Mouse (Mus musculus): ENCODE measurements around the gene Mterf2. TPM values are rescaled to one million over a fixed set of nuclear protein-coding genes. Genes with fewer than 3 reads are reported as not detected.

Gene Mterf2
- total RNA-seq, 1 experiment: 10.8 TPM

GRCm38 (mm10) chr10:85149226-85149625 lies 21.4 kb upstream of the Mterf2 start:
- H3K36me3 ChIP-seq (ENCODE audit: control insufficient read depth, insufficient read depth, low read length, poor library complexity, severe bottlenecking): peaks cover 9% of the 10 kb centered on the region
- H3K4me3 ChIP-seq (ENCODE audit: insufficient read depth in 1 of 2, low read depth in 1 of 2, low read length in 2 of 2, poor library complexity in 1 of 2, severe bottlenecking in 1 of 2): no peak overlapping the region
- no peak overlapping the region for H3K27ac ChIP-seq (ENCODE audit: insufficient read depth, low read depth, low read length, poor library complexity, severe bottlenecking)
- no peaks in the 10 kb centered on the region for H3K4me1 ChIP-seq (ENCODE audit: control insufficient read depth in 2 of 2, insufficient read depth in 2 of 2, low read length in 2 of 2, poor library complexity in 1 of 2)
- no peak overlapping the region for H3K9ac ChIP-seq (ENCODE audit: insufficient read depth, low read depth, low read length, poor library complexity, severe bottlenecking)
- DNase-seq (ENCODE audit: low read depth, low spot score): no peak
- TF ChIP-seq CHD2 (IDR thresholded peaks at IDR 0.05; ENCODE audit: low read depth, low read length) (no peak), MAFK (IDR thresholded peaks at IDR 0.05; ENCODE audit: insufficient read depth, low read depth, low read length) (no peak), HCFC1 (IDR thresholded peaks at IDR 0.05; ENCODE audit: borderline replicate concordance, insufficient read depth, low read length) (no peak), ZC3H11A (IDR thresholded peaks at IDR 0.05; ENCODE audit: borderline replicate concordance, low read depth, low read length) (no peak), ZNF384 (IDR thresholded peaks at IDR 0.05; ENCODE audit: low read depth, low read length) (no peak)
- in situ Hi-C loops (cut with MboI; ENCODE audit: low sequenced_read_pairs in 2 of 2, unreplicated experiment in 2 of 2): no loop called here
- H3K9me3 ChIP-seq (ENCODE audit: control insufficient read depth, insufficient read depth, low read depth, low read length): no peaks in the 10 kb centered on the region

- H3K9me3 ChIP-seq (ENCODE audit: control insufficient read depth, insufficient read depth, low read depth, low read length): no peaks in the 10 kb centered on the region
- H3K4me3 ChIP-seq (ENCODE audit: insufficient read depth in 1 of 2, low read depth in 1 of 2, low read length in 2 of 2, poor library complexity in 1 of 2, severe bottlenecking in 1 of 2): no peak overlapping the region
- no peak for DNase-seq (ENCODE audit: low read depth, low spot score)
- H3K4me1 ChIP-seq (ENCODE audit: control insufficient read depth in 2 of 2, insufficient read depth in 2 of 2, low read length in 2 of 2, poor library complexity in 1 of 2): no peaks in the 10 kb centered on the region
- in situ Hi-C loops (cut with MboI; ENCODE audit: low sequenced_read_pairs in 2 of 2, unreplicated experiment in 2 of 2): no loop called here
- no peak overlapping the region for H3K9ac ChIP-seq (ENCODE audit: insufficient read depth, low read depth, low read length, poor library complexity, severe bottlenecking)
- no peak for TF ChIP-seq CHD2 (IDR thresholded peaks at IDR 0.05; ENCODE audit: low read depth, low read length)
- no peak for TF ChIP-seq MAFK (IDR thresholded peaks at IDR 0.05; ENCODE audit: insufficient read depth, low read depth, low read length)
- no peak for TF ChIP-seq HCFC1 (IDR thresholded peaks at IDR 0.05; ENCODE audit: borderline replicate concordance, insufficient read depth, low read length)
- TF ChIP-seq ZC3H11A (IDR thresholded peaks at IDR 0.05; ENCODE audit: borderline replicate concordance, low read depth, low read length): no peak
- no peak for TF ChIP-seq ZNF384 (IDR thresholded peaks at IDR 0.05; ENCODE audit: low read depth, low read length)
- peaks cover 12% of the 10 kb centered on the region for H3K36me3 ChIP-seq (ENCODE audit: control insufficient read depth, insufficient read depth, low read length, poor library complexity, severe bottlenecking)
- H3K27ac ChIP-seq (ENCODE audit: insufficient read depth, low read depth, low read length, poor library complexity, severe bottlenecking): no peak overlapping the region
Measured at GRCm38 (mm10) chr10:85146282-85146681, 18.5 kb upstream of the Mterf2 start.

- no peaks in the 10 kb centered on the region for H3K9me3 ChIP-seq (ENCODE audit: control insufficient read depth, insufficient read depth, low read depth, low read length)
- no peak overlapping the region for H3K4me3 ChIP-seq (ENCODE audit: insufficient read depth in 1 of 2, low read depth in 1 of 2, low read length in 2 of 2, poor library complexity in 1 of 2, severe bottlenecking in 1 of 2)
- peaks cover 9% of the 10 kb centered on the region; the same call in 1 of the 2 replicates for H3K36me3 ChIP-seq (ENCODE audit: control insufficient read depth, insufficient read depth, low read length, poor library complexity, severe bottlenecking)
- no peak for DNase-seq (ENCODE audit: low read depth, low spot score)
- no peak overlapping the region for H3K27ac ChIP-seq (ENCODE audit: insufficient read depth, low read depth, low read length, poor library complexity, severe bottlenecking)
- no peak overlapping the region for H3K9ac ChIP-seq (ENCODE audit: insufficient read depth, low read depth, low read length, poor library complexity, severe bottlenecking)
- in situ Hi-C loops (cut with MboI; ENCODE audit: low sequenced_read_pairs in 2 of 2, unreplicated experiment in 2 of 2): no loop called here
- no peak for TF ChIP-seq ZC3H11A (IDR thresholded peaks at IDR 0.05; ENCODE audit: borderline replicate concordance, low read depth, low read length)
- no peak for TF ChIP-seq MAFK (IDR thresholded peaks at IDR 0.05; ENCODE audit: insufficient read depth, low read depth, low read length)
- TF ChIP-seq CHD2 (IDR thresholded peaks at IDR 0.05; ENCODE audit: low read depth, low read length): no peak
- TF ChIP-seq HCFC1 (IDR thresholded peaks at IDR 0.05; ENCODE audit: borderline replicate concordance, insufficient read depth, low read length): no peak
- H3K4me1 ChIP-seq (ENCODE audit: control insufficient read depth in 2 of 2, insufficient read depth in 2 of 2, low read length in 2 of 2, poor library complexity in 1 of 2): 0 out of 4 replicates have a peak, but pooled peaks cover 0 to 2% of the 10 kb centered on the region in 2 experiments
Measured at GRCm38 (mm10) chr10:85141465-85141864, 13.6 kb upstream of the Mterf2 start.

GRCm38 (mm10) chr10:85136573-85136972 lies 8.7 kb upstream of the Mterf2 start:
- H3K9ac ChIP-seq (ENCODE audit: insufficient read depth, low read depth, low read length, poor library complexity, severe bottlenecking): no peak overlapping the region
- H3K36me3 ChIP-seq (ENCODE audit: control insufficient read depth, insufficient read depth, low read length, poor library complexity, severe bottlenecking): peaks cover 8% of the 10 kb centered on the region; the same call in 1 of the 2 replicates
- in situ Hi-C loops (cut with MboI; ENCODE audit: low sequenced_read_pairs in 2 of 2, unreplicated experiment in 2 of 2): no loop called here
- H3K9me3 ChIP-seq (ENCODE audit: control insufficient read depth, insufficient read depth, low read depth, low read length): no peaks in the 10 kb centered on the region
- no peak overlapping the region for H3K27ac ChIP-seq (ENCODE audit: insufficient read depth, low read depth, low read length, poor library complexity, severe bottlenecking)
- H3K4me3 ChIP-seq (ENCODE audit: insufficient read depth in 1 of 2, low read depth in 1 of 2, low read length in 2 of 2, poor library complexity in 1 of 2, severe bottlenecking in 1 of 2): no peak overlapping the region
- 0 out of 4 replicates have a peak, but pooled peaks cover 0 to 2% of the 10 kb centered on the region in 2 experiments for H3K4me1 ChIP-seq (ENCODE audit: control insufficient read depth in 2 of 2, insufficient read depth in 2 of 2, low read length in 2 of 2, poor library complexity in 1 of 2)
- no peak for TF ChIP-seq ZNF384 (IDR thresholded peaks at IDR 0.05; ENCODE audit: low read depth, low read length)
- TF ChIP-seq CHD2 (IDR thresholded peaks at IDR 0.05; ENCODE audit: low read depth, low read length): no peak
- no peak for TF ChIP-seq MAFK (IDR thresholded peaks at IDR 0.05; ENCODE audit: insufficient read depth, low read depth, low read length)
- no peak for TF ChIP-seq HCFC1 (IDR thresholded peaks at IDR 0.05; ENCODE audit: borderline replicate concordance, insufficient read depth, low read length)
- TF ChIP-seq ZC3H11A (IDR thresholded peaks at IDR 0.05; ENCODE audit: borderline replicate concordance, low read depth, low read length): no peak
- no peak for DNase-seq (ENCODE audit: low read depth, low spot score)

- Histone ChIP-seq H3K9ac (ENCODE audit: insufficient read depth, low read depth, low read length, poor library complexity, severe bottlenecking) (no peak overlapping the region), H3K9me3 (ENCODE audit: control insufficient read depth, insufficient read depth, low read depth, low read length) (no peaks in the 10 kb centered on the region), H3K36me3 (ENCODE audit: control insufficient read depth, insufficient read depth, low read length, poor library complexity, severe bottlenecking) (peaks cover 4% of the 10 kb centered on the region; the same call in 1 of the 2 replicates), H3K4me1 (ENCODE audit: control insufficient read depth in 2 of 2, insufficient read depth in 2 of 2, low read length in 2 of 2, poor library complexity in 1 of 2) (no peaks in the 10 kb centered on the region), H3K4me3 (ENCODE audit: insufficient read depth in 1 of 2, low read depth in 1 of 2, low read length in 2 of 2, poor library complexity in 1 of 2, severe bottlenecking in 1 of 2) (peak overlapping the region; percentile 31 to 96), H3K27ac (ENCODE audit: insufficient read depth, low read depth, low read length, poor library complexity, severe bottlenecking) (no peak overlapping the region)
- TF ChIP-seq MAFK (IDR thresholded peaks at IDR 0.05; ENCODE audit: insufficient read depth, low read depth, low read length): peak; percentile 46; the same call in 1 of the 2 replicates
- no peak for TF ChIP-seq ZNF384 (IDR thresholded peaks at IDR 0.05; ENCODE audit: low read depth, low read length)
- TF ChIP-seq HCFC1 (IDR thresholded peaks at IDR 0.05; ENCODE audit: borderline replicate concordance, insufficient read depth, low read length): no peak
- in situ Hi-C loops (cut with MboI; ENCODE audit: low sequenced_read_pairs in 2 of 2, unreplicated experiment in 2 of 2): no loop called here
- DNase-seq (ENCODE audit: low read depth, low spot score): peak; percentile 31
Measured at GRCm38 (mm10) chr10:85128453-85128852, 626 bp upstream of the Mterf2 start.

Measured in ES-E14 (cell line).